Mouse (Mus musculus): ENCODE data around the gene Bckdk. TPM values are rescaled to one million over a fixed set of nuclear protein-coding genes. Genes with fewer than 3 reads are reported as not detected.

Gene Bckdk
- polyA plus RNA-seq, 1 experiment = 94.7 TPM

- TF ChIP-seq POLR2A (IDR thresholded peaks at IDR 0.05; ENCODE audit: borderline replicate concordance, extremely low read depth, low read depth, low read length) (no peak), CTCF (IDR thresholded peaks at IDR 0.05; ENCODE audit: insufficient read depth, low read length) (no peak)
- Histone ChIP-seq H3K4me1 (ENCODE audit: control insufficient read depth, insufficient read depth, low read length) (peaks cover 6% of the 10 kb centered on the region; the same call in 1 of the 2 replicates), H3K4me3 (replicated peaks; ENCODE audit: extremely low read depth, low read depth, low read length) (no peak overlapping the region)
- DNase-seq = peak; percentile 15
- WGBS = 72% methylated on average over 8 of the region's 8 CpGs
These were observed 22.2 kb downstream of the Bckdk start for GRCm38 (mm10) chr7:127926066-127926465.

- no peak overlapping the region for H3K4me3 ChIP-seq (replicated peaks; ENCODE audit: extremely low read depth, low read depth, low read length)
- peak; percentile 27 for DNase-seq
- H3K4me1 ChIP-seq (ENCODE audit: control insufficient read depth, insufficient read depth, low read length) = peaks cover 6% of the 10 kb centered on the region; the same call in 1 of the 2 replicates
- WGBS = 67% methylated on average over 11 of the region's 11 CpGs
- TF ChIP-seq POLR2A (IDR thresholded peaks at IDR 0.05; ENCODE audit: borderline replicate concordance, extremely low read depth, low read depth, low read length) (no peak), CTCF (IDR thresholded peaks at IDR 0.05; ENCODE audit: insufficient read depth, low read length) (no peak)
These were observed 23.0 kb downstream of the Bckdk start for GRCm38 (mm10) chr7:127926846-127927245.

GRCm38 (mm10) chr7:127927726-127928125 lies 23.8 kb downstream of the Bckdk start:
- H3K4me3 ChIP-seq (replicated peaks; ENCODE audit: extremely low read depth, low read depth, low read length) = peak overlapping the region; percentile 45
- 64% methylated on average over 11 of the region's 11 CpGs for WGBS
- DNase-seq = no peak

GRCm38 (mm10) chr7:127928596-127928995 lies 24.7 kb downstream of the Bckdk start:
- TF ChIP-seq POLR2A (IDR thresholded peaks at IDR 0.05; ENCODE audit: borderline replicate concordance, extremely low read depth, low read depth, low read length) = peak; percentile 31; the same call in 1 of the 2 replicates
- TF ChIP-seq CTCF (IDR thresholded peaks at IDR 0.05; ENCODE audit: insufficient read depth, low read length) = 0 out of 2 replicates have a peak, but pooled peaks have one; percentile 5
- WGBS = 40% methylated on average over 5 of the region's 5 CpGs
- Histone ChIP-seq H3K4me3 (replicated peaks; ENCODE audit: extremely low read depth, low read depth, low read length) (peak overlapping the region; percentile 56), H3K4me1 (ENCODE audit: control insufficient read depth, insufficient read depth, low read length) (no peaks in the 10 kb centered on the region)
- DNase-seq = peak; percentile 36

More at GRCm38 (mm10) chr7:127927726-127928125, 23.8 kb downstream of the Bckdk start:
- H3K4me1 ChIP-seq (ENCODE audit: control insufficient read depth, insufficient read depth, low read length) = peaks cover 4% of the 10 kb centered on the region; the same call in 1 of the 2 replicates
- TF ChIP-seq POLR2A (IDR thresholded peaks at IDR 0.05; ENCODE audit: borderline replicate concordance, extremely low read depth, low read depth, low read length) (no peak), CTCF (IDR thresholded peaks at IDR 0.05; ENCODE audit: insufficient read depth, low read length) (no peak)

- 34% methylated on average over 6 of the region's 6 CpGs for WGBS
- no peaks in the 10 kb centered on the region for H3K4me1 ChIP-seq (ENCODE audit: control insufficient read depth, insufficient read depth, low read length)
- peak within 1 kb of the TSS; percentile 56 for H3K4me3 ChIP-seq (replicated peaks; ENCODE audit: extremely low read depth, low read depth, low read length)
- peak; percentile 92; the same call in 1 of the 2 replicates for TF ChIP-seq POLR2A (IDR thresholded peaks at IDR 0.05; ENCODE audit: borderline replicate concordance, extremely low read depth, low read depth, low read length)
- TF ChIP-seq CTCF (IDR thresholded peaks at IDR 0.05; ENCODE audit: insufficient read depth, low read length) = no peak
- DNase-seq = peak; percentile 81
These were observed 26.0 kb downstream of the Bckdk start, which contains the start of gene Prss8 for GRCm38 (mm10) chr7:127929923-127930322. TSS of gene Prss8 (minus strand) at chr7:127930104.

- TF ChIP-seq CTCF (IDR thresholded peaks at IDR 0.05; ENCODE audit: insufficient read depth, low read length) (no peak), POLR2A (IDR thresholded peaks at IDR 0.05; ENCODE audit: borderline replicate concordance, extremely low read depth, low read depth, low read length) (no peak)
- Histone ChIP-seq H3K4me3 (replicated peaks; ENCODE audit: extremely low read depth, low read depth, low read length) (no peak overlapping the region), H3K4me1 (ENCODE audit: control insufficient read depth, insufficient read depth, low read length) (no peaks in the 10 kb centered on the region)
- 62% methylated on average over 5 of the region's 5 CpGs for WGBS
- DNase-seq = no peak
These were observed 26.8 kb downstream of the Bckdk start for GRCm38 (mm10) chr7:127930636-127931035.

- peak; percentile 67 for DNase-seq
- TF ChIP-seq POLR2A (IDR thresholded peaks at IDR 0.05; ENCODE audit: borderline replicate concordance, extremely low read depth, low read depth, low read length) = peak; percentile 9; the same call in 1 of the 2 replicates
- no peak for TF ChIP-seq CTCF (IDR thresholded peaks at IDR 0.05; ENCODE audit: insufficient read depth, low read length)
These were observed 27.7 kb downstream of the Bckdk start for GRCm38 (mm10) chr7:127931351-127932135.

GRCm38 (mm10) chr7:127932273-127933031 lies 28.6 kb downstream of the Bckdk start:
- DNase-seq = peak; percentile 77
- WGBS = 36% methylated on average over 13 of the region's 13 CpGs
- H3K4me3 ChIP-seq (replicated peaks; ENCODE audit: extremely low read depth, low read depth, low read length) = no peak overlapping the region
- no peak for TF ChIP-seq CTCF (IDR thresholded peaks at IDR 0.05; ENCODE audit: insufficient read depth, low read length)
- no peak for TF ChIP-seq POLR2A (IDR thresholded peaks at IDR 0.05; ENCODE audit: borderline replicate concordance, extremely low read depth, low read depth, low read length)
- 0 out of 2 replicates have a peak, but pooled peaks cover 2% of the 10 kb centered on the region for H3K4me1 ChIP-seq (ENCODE audit: control insufficient read depth, insufficient read depth, low read length)

More at GRCm38 (mm10) chr7:127931351-127932135, 27.7 kb downstream of the Bckdk start:
- Histone ChIP-seq H3K4me3 (replicated peaks; ENCODE audit: extremely low read depth, low read depth, low read length) (no peak overlapping the region), H3K4me1 (ENCODE audit: control insufficient read depth, insufficient read depth, low read length) (0 out of 2 replicates have a peak, but pooled peaks cover 2% of the 10 kb centered on the region)
- WGBS = 25% methylated on average over 13 of the region's 13 CpGs

GRCm38 (mm10) chr7:127934075-127934474 lies 30.2 kb downstream of the Bckdk start:
- peak; percentile 25 for DNase-seq
- TF ChIP-seq POLR2A (IDR thresholded peaks at IDR 0.05; ENCODE audit: borderline replicate concordance, extremely low read depth, low read depth, low read length) (no peak), CTCF (IDR thresholded peaks at IDR 0.05; ENCODE audit: insufficient read depth, low read length) (no peak)
- no peak overlapping the region for H3K4me3 ChIP-seq (replicated peaks; ENCODE audit: extremely low read depth, low read depth, low read length)
- H3K4me1 ChIP-seq (ENCODE audit: control insufficient read depth, insufficient read depth, low read length) = 0 out of 2 replicates have a peak, but pooled peaks cover 2% of the 10 kb centered on the region
- 68% methylated on average over 5 of the region's 5 CpGs for WGBS
